ENCODE assay signal across 10 mouse cellular contexts in genomic region chr12:86898448-86898847, GRCm38 (mm10). TPM values are rescaled to one million over a fixed set of nuclear protein-coding genes. Genes with fewer than 3 reads are reported as not detected.
A peak's percentile ranks its signal among the peaks of the same experiment; 100 is the strongest.
DNase-seq lines count a peak whose midpoint lies in the region; ATAC-seq and TF ChIP-seq lines count a peak whose summit lies in the region.
"Had no signal": no experiment of that assay in that cellular context is flagged by ENCODE, and none has a peak within 500 bp of the region (broad histone marks: within the 10 kb centered on the region; RNA-seq: fewer than 3 reads in every experiment).

No protein-coding gene starts in this region.

- intact Hi-C loops in left cerebral cortex, postnatal 4 days (cut with DNase I), result no loop called here
- intact Hi-C loops in left cerebral cortex, postnatal 25 days (cut with DNase I), result no loop called here

- no peak overlapping the region for H3K4me2 ChIP-seq in intestine, embryonic 14.5 days (ENCODE audit: low read length)
- no peak overlapping the region for H3K4me2 ChIP-seq in intestine, postnatal 0 days (replicated peaks; ENCODE audit: low read depth)
- H3K4me2 ChIP-seq in embryonic facial prominence, embryonic 13.5 days, result no peak overlapping the region
- peak overlapping the region; percentile 90 for H3K4me2 ChIP-seq in hindbrain, embryonic 14.5 days (replicated peaks)
- H3K4me2 ChIP-seq in midbrain, postnatal 0 days (ENCODE audit: low read depth, low read length, poor library complexity, severe bottlenecking), result no peak overlapping the region

- 69% methylated on average over 3 of the region's 3 CpGs for WGBS in intestine, embryonic 14.5 days
- 81% methylated on average over 3 of the region's 3 CpGs for WGBS in intestine, postnatal 0 days
- 52% methylated on average over 3 of the region's 3 CpGs for WGBS in embryonic facial prominence, embryonic 13.5 days
- 50% methylated on average over 3 of the region's 3 CpGs for WGBS in hindbrain, embryonic 14.5 days
- WGBS in midbrain, postnatal 0 days, result 54% methylated on average over 3 of the region's 3 CpGs

- peak overlapping the region; percentile 86; the same call in 1 of the 2 replicates for H3K27ac ChIP-seq in intestine, embryonic 14.5 days (ENCODE audit: low read depth)
- H3K27ac ChIP-seq in intestine, postnatal 0 days (ENCODE audit: low read depth, low read length), result no peak overlapping the region
- peak overlapping the region; percentile 99 for H3K27ac ChIP-seq in embryonic facial prominence, embryonic 13.5 days
- peak overlapping the region; percentile 100 for H3K27ac ChIP-seq in hindbrain, embryonic 14.5 days
- H3K27ac ChIP-seq in midbrain, postnatal 0 days (ENCODE audit: low read depth, low read length), result peak overlapping the region; percentile 94

- H3K9ac ChIP-seq in intestine, embryonic 14.5 days (ENCODE audit: low read length), result no peak overlapping the region
- no peak overlapping the region for H3K9ac ChIP-seq in intestine, postnatal 0 days (ENCODE audit: low read depth, low read length)
- H3K9ac ChIP-seq in embryonic facial prominence, embryonic 13.5 days, result no peak overlapping the region
- H3K9ac ChIP-seq in hindbrain, embryonic 14.5 days, result peak overlapping the region; percentile 56
- H3K9ac ChIP-seq in midbrain, postnatal 0 days (replicated peaks; ENCODE audit: low read length, poor library complexity, severe bottlenecking), result peak overlapping the region; percentile 48

- H3K4me3 ChIP-seq in intestine, embryonic 14.5 days (ENCODE audit: low read depth, low read length), result no peak overlapping the region
- no peak overlapping the region for H3K4me3 ChIP-seq in intestine, postnatal 0 days (ENCODE audit: low read depth, low read length)
- no peak overlapping the region for H3K4me3 ChIP-seq in embryonic facial prominence, embryonic 13.5 days
- H3K4me3 ChIP-seq in hindbrain, embryonic 14.5 days (replicated peaks; ENCODE audit: low read length), result no peak overlapping the region
- H3K4me3 ChIP-seq in midbrain, postnatal 0 days (ENCODE audit: low read depth, low read length), result no peak overlapping the region

- no peaks in the 10 kb centered on the region for H3K36me3 ChIP-seq in intestine, embryonic 14.5 days (ENCODE audit: control insufficient read depth, insufficient read depth, low read length)
- H3K36me3 ChIP-seq in intestine, postnatal 0 days (ENCODE audit: control insufficient read depth, insufficient read depth), result no peaks in the 10 kb centered on the region
- H3K36me3 ChIP-seq in embryonic facial prominence, embryonic 13.5 days, result no peaks in the 10 kb centered on the region
- no peaks in the 10 kb centered on the region for H3K36me3 ChIP-seq in hindbrain, embryonic 14.5 days (replicated peaks; ENCODE audit: control insufficient read depth, insufficient read depth)
- H3K36me3 ChIP-seq in midbrain, postnatal 0 days (ENCODE audit: insufficient read depth, low read length), result no peaks in the 10 kb centered on the region

- no peaks in the 10 kb centered on the region for H3K27me3 ChIP-seq in intestine, embryonic 14.5 days (replicated peaks; ENCODE audit: control insufficient read depth, insufficient read depth, low read length)
- no peaks in the 10 kb centered on the region for H3K27me3 ChIP-seq in intestine, postnatal 0 days (replicated peaks; ENCODE audit: control insufficient read depth, insufficient read depth, low read length)
- H3K27me3 ChIP-seq in embryonic facial prominence, embryonic 13.5 days, result no peaks in the 10 kb centered on the region
- H3K27me3 ChIP-seq in hindbrain, embryonic 14.5 days (ENCODE audit: control insufficient read depth, insufficient read depth, low read length), result no peaks in the 10 kb centered on the region
- no peaks in the 10 kb centered on the region for H3K27me3 ChIP-seq in midbrain, postnatal 0 days (ENCODE audit: insufficient read depth, low read length)

- ATAC-seq in intestine, embryonic 14.5 days (replicated peaks; ENCODE audit: low FRiP score, low TSS enrichment, low read depth), result no peak
- ATAC-seq in intestine, postnatal 0 days, result no peak
- ATAC-seq in embryonic facial prominence, embryonic 13.5 days (ENCODE audit: insufficient number of reproducible peaks, insufficient read depth, low FRiP score, low TSS enrichment, low read depth), result no peak
- ATAC-seq in hindbrain, embryonic 14.5 days (ENCODE audit: low FRiP score), result no peak
- no peak for ATAC-seq in midbrain, postnatal 0 days (ENCODE audit: low FRiP score)

- peaks cover 65% of the 10 kb centered on the region for H3K4me1 ChIP-seq in intestine, embryonic 14.5 days (replicated peaks; ENCODE audit: control insufficient read depth, insufficient read depth, low read length)
- no peaks in the 10 kb centered on the region for H3K4me1 ChIP-seq in intestine, postnatal 0 days (replicated peaks; ENCODE audit: control insufficient read depth, insufficient read depth, low read length)
- peaks cover 63% of the 10 kb centered on the region for H3K4me1 ChIP-seq in embryonic facial prominence, embryonic 13.5 days
- H3K4me1 ChIP-seq in hindbrain, embryonic 14.5 days (replicated peaks; ENCODE audit: control insufficient read depth, insufficient read depth, low read length), result peaks cover 58% of the 10 kb centered on the region
- peaks cover 32% of the 10 kb centered on the region for H3K4me1 ChIP-seq in midbrain, postnatal 0 days (ENCODE audit: insufficient read depth, low read length)

- TF ChIP-seq CTCF in intestine, postnatal 0 days (IDR thresholded peaks at IDR 0.05; ENCODE audit: low read depth), result no peak
- no peak for TF ChIP-seq CTCF in midbrain, postnatal 0 days (IDR thresholded peaks at IDR 0.05)

- no peak for DNase-seq in intestine, embryonic 14.5 days (ENCODE audit: low spot score)
- no peak for DNase-seq in hindbrain, embryonic 14.5 days (ENCODE audit: low spot score)
- no peak for DNase-seq in midbrain, postnatal 0 days (ENCODE audit: low spot score)
- no peak for DNase-seq in left cerebral cortex, postnatal 4 days
- no peak for DNase-seq in kidney, postnatal 14 days
- DNase-seq in left cerebral cortex, postnatal 25 days (ENCODE audit: low spot score in 2 of 2), result no peak
- DNase-seq: kidney, postnatal 10 days; lung, postnatal 10 days had no signal

- no peaks in the 10 kb centered on the region for H3K9me3 ChIP-seq in intestine, embryonic 14.5 days (ENCODE audit: control insufficient read depth, low read length)
- no peaks in the 10 kb centered on the region for H3K9me3 ChIP-seq in intestine, postnatal 0 days (ENCODE audit: control insufficient read depth)
- no peaks in the 10 kb centered on the region for H3K9me3 ChIP-seq in embryonic facial prominence, embryonic 13.5 days
- H3K9me3 ChIP-seq in hindbrain, embryonic 14.5 days (ENCODE audit: control insufficient read depth, low read length), result no peaks in the 10 kb centered on the region
- H3K9me3 ChIP-seq in midbrain, postnatal 0 days (ENCODE audit: low read length), result no peaks in the 10 kb centered on the region

RNA-seq across cellular contexts. Expression of gene Irf2bpl, which starts 13.8 kb away (rescaled TPM):
- polyA plus RNA-seq in intestine, embryonic 14.5 days (2014; fragmentation: Nextera tagmentation; extraction: Ambion mirVana), result 16.3 and 18.4 TPM in 2 replicates
- 10.0 and 10.7 TPM in 2 replicates for polyA plus RNA-seq in intestine, postnatal 0 days (2015; fragmentation: Nextera tagmentation; extraction: Ambion mirVana)
- 36.5 and 37.7 TPM in 2 replicates for polyA plus RNA-seq in embryonic facial prominence, embryonic 13.5 days (2015; fragmentation: Nextera tagmentation; extraction: Ambion mirVana)
- 64.5 and 65.5 TPM in 2 replicates for polyA plus RNA-seq in hindbrain, embryonic 14.5 days (2014; fragmentation: Nextera tagmentation; extraction: Ambion mirVana)
- 171 and 191 TPM in 2 replicates for total RNA-seq in midbrain, postnatal 0 days (2014; rRNA removed)
- 74.2 and 86.2 TPM in 2 replicates for polyA plus RNA-seq in midbrain, postnatal 0 days (2015; fragmentation: Nextera tagmentation; extraction: Ambion mirVana)
- total RNA-seq in left cerebral cortex, postnatal 4 days (2021), result 100 to 1,000 TPM; 124 to 127 TPM
- 10 to 100 TPM; 61.9 to 78.7 TPM for total RNA-seq in left cerebral cortex, postnatal 25 days (2021)

RNA-seq across cellular contexts. Expression of gene Cipc, which starts 48.4 kb away (rescaled TPM):
- polyA plus RNA-seq in intestine, embryonic 14.5 days (2014; fragmentation: Nextera tagmentation; extraction: Ambion mirVana), result 16.3 and 16.9 TPM in 2 replicates
- polyA plus RNA-seq in intestine, postnatal 0 days (2015; fragmentation: Nextera tagmentation; extraction: Ambion mirVana), result 3.2 and 3.8 TPM in 2 replicates
- polyA plus RNA-seq in embryonic facial prominence, embryonic 13.5 days (2015; fragmentation: Nextera tagmentation; extraction: Ambion mirVana), result 24.3 TPM in 2 replicates
- 46.8 and 52.1 TPM in 2 replicates for polyA plus RNA-seq in hindbrain, embryonic 14.5 days (2014; fragmentation: Nextera tagmentation; extraction: Ambion mirVana)
- total RNA-seq in midbrain, postnatal 0 days (2014; rRNA removed), result 65.7 and 77.5 TPM in 2 replicates
- polyA plus RNA-seq in midbrain, postnatal 0 days (2015; fragmentation: Nextera tagmentation; extraction: Ambion mirVana), result 34.6 and 37.6 TPM in 2 replicates
- 10 to 100 TPM; 56.9 to 60.6 TPM for total RNA-seq in left cerebral cortex, postnatal 4 days (2021)
- total RNA-seq in left cerebral cortex, postnatal 25 days (2021), result 10 to 100 TPM; 79.9 to 87.8 TPM

Comparison
In these comparisons a context has a peak if more than half of its experiments do, and no peak if none do; other contexts are left out.
1. H3K9ac ChIP-seq: peak in hindbrain, embryonic 14.5 days (single experiment) and midbrain, postnatal 0 days (single experiment); none in intestine, embryonic 14.5 days (single experiment), intestine, postnatal 0 days (single experiment) and embryonic facial prominence, embryonic 13.5 days (single experiment).